Mouse (Mus musculus) forelimb bud, embryonic 11.5 days (tissue): Measurements from ENCODE around the gene Gm21915.

Experiments used
- DNase-seq: peaks from one replicate; pipeline ENCODE4 v3.0.0-alpha.2; 2012; ENCODE audit warnings: low read depth, low spot score

Gm21915 gene

DNA sequence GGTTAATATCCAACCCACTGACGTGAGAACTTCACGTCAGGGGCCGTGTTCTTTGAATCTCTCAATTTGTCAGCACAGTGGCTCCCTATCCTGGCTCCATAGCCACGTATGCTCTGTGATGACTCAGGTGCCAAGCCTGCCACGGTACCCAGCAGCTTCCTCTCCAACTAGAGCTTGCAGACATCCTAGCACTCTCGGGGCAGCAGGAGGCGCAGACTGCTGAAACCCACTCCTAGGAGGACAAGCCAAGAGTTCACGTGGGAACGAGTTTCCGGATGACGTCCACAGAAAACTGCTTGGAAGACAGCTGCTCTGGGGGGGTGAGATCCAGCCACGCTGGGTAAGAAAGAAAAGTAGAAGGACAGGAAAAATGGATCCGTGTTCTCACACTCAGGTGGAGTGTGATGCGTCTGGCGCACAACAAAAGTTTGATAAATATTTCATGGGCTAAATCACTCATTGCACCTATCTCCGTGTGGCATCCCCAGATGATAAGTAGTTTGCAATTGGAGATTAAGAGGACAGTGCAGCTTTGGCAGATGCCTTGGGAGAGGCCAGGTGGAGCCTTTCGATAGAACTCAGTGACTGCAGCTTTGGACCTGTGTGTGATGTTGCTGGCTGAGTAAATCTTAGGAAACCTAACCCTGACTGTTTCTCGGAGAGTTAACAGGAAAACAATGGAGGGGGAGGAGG is 46.9 kb downstream of the Gm21915 start:
- no peak for DNase-seq

GRCm38 (mm10) chr9:40717875-40718185 is 47.4 kb downstream of the Gm21915 start:
- DNase-seq: no peak
